Mouse (Mus musculus) erythroblast, embryonic 14.5 days (primary cell): ENCODE results near the gene Cryab.

Experiments
- GATA1 ChIP-seq: IDR thresholded peaks from 2 replicates; pipeline ENCODE4 v1.6.1; 2012; ENCODE audit warnings: low read length, inconsistent platforms, mixed read lengths
- TAL1 ChIP-seq: IDR thresholded peaks from 3 replicates; pipeline ENCODE4 v1.6.1; 2012; ENCODE audit warnings: low read length, inconsistent platforms, mixed read lengths

DNA sequence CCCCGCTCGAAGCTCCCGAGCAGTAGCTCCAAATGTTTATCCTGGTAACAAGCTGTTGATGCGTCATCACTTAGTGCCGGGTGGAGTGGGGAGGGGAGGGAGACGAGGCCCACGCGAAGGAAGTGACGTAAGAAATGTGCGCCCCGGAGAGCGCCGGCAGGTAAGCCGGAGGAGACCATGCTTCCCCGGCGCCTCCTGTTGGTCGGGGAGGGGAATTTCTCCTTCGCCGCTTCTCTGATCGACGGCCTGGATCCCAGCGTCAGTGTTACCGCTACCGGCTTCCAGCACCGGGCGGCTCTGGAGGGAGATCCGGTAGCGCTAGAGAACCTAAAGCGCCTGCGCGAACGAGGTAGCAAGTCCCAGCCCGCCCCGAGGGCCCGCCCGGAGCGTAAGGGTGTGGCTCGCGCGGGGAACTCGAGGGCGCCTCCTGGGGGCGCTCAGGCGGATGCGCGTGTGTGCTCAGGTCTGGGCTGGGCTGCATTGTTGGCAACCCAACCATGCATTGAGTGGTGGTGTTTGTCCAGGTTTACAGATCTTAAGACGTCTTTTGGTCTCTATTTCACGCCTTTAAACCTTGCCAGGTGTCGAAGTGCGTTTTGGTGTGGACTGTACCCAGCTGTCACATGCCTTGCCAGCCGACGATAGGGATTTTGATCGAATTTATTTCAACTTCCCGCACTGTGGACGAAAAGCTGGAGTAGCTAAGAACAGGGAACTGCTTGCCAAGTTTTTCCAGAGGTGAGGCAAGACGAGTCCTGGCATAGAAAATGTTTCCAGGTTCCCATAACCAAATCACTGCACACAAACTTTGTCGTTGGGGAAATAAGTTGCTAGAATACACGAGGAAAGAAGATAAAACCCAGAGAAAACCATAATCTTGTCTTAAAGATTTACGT is 17.2 kb downstream of the Cryab start, which contains the start of gene Fdxacb1:
- TF ChIP-seq GATA1 (no peak), TAL1 (no peak)
